Mouse (Mus musculus) heart, adult 2 months (tissue): Measurements from ENCODE around the gene Wnt3a. TPM values are rescaled to one million over a fixed set of nuclear protein-coding genes. Genes with fewer than 3 reads are reported as not detected.
"Not testable (repeated sequence)": the region's sequence is repeated elsewhere in the genome, so short reads cannot be mapped to it uniquely, and the experiment has no call there.

Experiments used
- DNase-seq, 2 experiments: peaks; one replicate each; pipeline ENCODE4 v3.0.0; 2021
- H3K27ac ChIP-seq: fragments of 200-600 bp; 2 replicates; pipeline ENCODE4 v1.8.1; 2022
- H3K27me3 ChIP-seq: fragments of 200-500 bp; 2 replicates; pipeline ENCODE4 v1.6.1; 2012; ENCODE audit warnings: mild to moderate bottlenecking, low read length, inconsistent platforms, mixed read lengths; ENCODE audit not compliant: control insufficient read depth, insufficient read depth
- H3K36me3 ChIP-seq: fragments of 200-500 bp; 2 replicates; pipeline ENCODE4 v1.6.1; 2012; ENCODE audit warnings: low read length, inconsistent platforms; ENCODE audit not compliant: control insufficient read depth, insufficient read depth
- H3K4me1 ChIP-seq: fragments of 200-500 bp; 2 replicates; pipeline ENCODE4 v1.6.1; 2011; ENCODE audit warnings: low read length; ENCODE audit not compliant: control insufficient read depth, insufficient read depth
- H3K4me3 ChIP-seq: fragments of 200-600 bp; 2 replicates; pipeline ENCODE4 v1.8.1; 2022
- H3K79me2 ChIP-seq: fragments of 200-500 bp; replicated peaks from 2 replicates; pipeline ENCODE4 v1.6.1; 2012; ENCODE audit warnings: mild to moderate bottlenecking, inconsistent platforms, low read length, moderate library complexity, mixed read lengths; ENCODE audit not compliant: control insufficient read depth, insufficient read depth
- H3K9ac ChIP-seq: fragments of 200-500 bp; 2 replicates; pipeline ENCODE4 v1.6.1; 2012; ENCODE audit warnings: low read depth, mild to moderate bottlenecking, control low read depth, inconsistent platforms, low read length, mixed read lengths
- CTCF ChIP-seq: fragments of 200-600 bp; IDR thresholded peaks from 2 replicates; pipeline ENCODE4 v1.8.1; 2022; ENCODE audit warnings: antibody characterized with exemption, mild to moderate bottlenecking, moderate library complexity
- EP300 ChIP-seq: fragments of 200-500 bp; IDR thresholded peaks from 2 replicates; pipeline ENCODE4 v1.6.1; 2011; ENCODE audit warnings: low read depth, low read length, control low read depth; ENCODE audit not compliant: insufficient read depth
- POLR2A ChIP-seq: fragments of 200-500 bp; IDR thresholded peaks from 2 replicates; pipeline ENCODE4 v1.6.1; 2011; ENCODE audit warnings: mild to moderate bottlenecking, low read depth, low read length, control low read depth; ENCODE audit not compliant: insufficient read depth
- WGBS: fragments of 180-500 bp; shearing (Covaris S2); methylation state at CpG from one replicate; pipeline ENCODE4 v1.1.7; 2018; 5-methylcytosine and 5-hydroxymethylcytosine counted together
- intact Hi-C: fragments of 180-260 bp; cut with DNase I; formaldehyde crosslinking; loops from one replicate; pipeline ENCODE4 v1.15.1; 2025
- polyA plus RNA-seq: library from polyadenylated mRNA; depleted of rRNA; stranded (reverse); fragments of >200 nt; gene quantifications from 2 replicates; pipeline ENCODE4 v1.2.3, GENCODE M21; 2012
- total RNA-seq, 2 experiments: library from RNA; stranded (reverse); gene quantifications; 2 replicates each; pipeline ENCODE4 v1.2.3; 2021

The Wnt3a gene
- total and polyA plus RNA-seq, 3 experiments, result not detected

- H3K36me3 ChIP-seq, result no peaks in the 10 kb centered on the region
- H3K79me2 ChIP-seq, result no peaks in the 10 kb centered on the region
- H3K27ac ChIP-seq, result peak within 1 kb of the TSS; percentile 68
- WGBS, result 5% methylated on average over 103 of the region's 128 CpGs
- H3K9ac ChIP-seq, result peak within 1 kb of the TSS; percentile 89
- no peaks in the 10 kb centered on the region for H3K27me3 ChIP-seq
- DNase-seq, result peak; percentile 85 to 87
- peak within 1 kb of the TSS; percentile 63 for H3K4me3 ChIP-seq
- intact Hi-C loops, result loop anchor here (5.0 kb wide), 2 partner anchors 61 to 261 kb away; no protein-coding TSS in a partner anchor
- H3K4me1 ChIP-seq, result peaks cover 2% of the 10 kb centered on the region; the same call in 1 of the 2 replicates
- TF ChIP-seq CTCF (0 out of 2 replicates have a peak, but pooled peaks have one; percentile 16), POLR2A (peak; percentile 50; the same call in 1 of the 2 replicates), EP300 (no peak)
Observed at GRCm38 (mm10) chr11:59306461-59307421, 16.2 kb upstream of the Wnt3a start, which contains the start of gene Wnt9a. TSS of gene Wnt9a (plus strand) at chr11:59306928.

GRCm38 (mm10) chr11:59305821-59306215 is 15.3 kb upstream of the Wnt3a start:
- WGBS, result 13% methylated on average over 10 of the region's 10 CpGs
- no peak for TF ChIP-seq EP300
- no peak for TF ChIP-seq CTCF
- no peak for TF ChIP-seq POLR2A
- Histone ChIP-seq H3K4me1 (peaks cover 2% of the 10 kb centered on the region; the same call in 1 of the 2 replicates), H3K4me3 (no peak overlapping the region; the same call in 1 of the 2 replicates), H3K79me2 (no peaks in the 10 kb centered on the region), H3K27me3 (no peaks in the 10 kb centered on the region), H3K9ac (no peak overlapping the region), H3K27ac (no peak overlapping the region), H3K36me3 (no peaks in the 10 kb centered on the region)
- intact Hi-C loops, result loop anchor here (5.0 kb wide), 2 partner anchors 61 to 261 kb away; no protein-coding TSS in a partner anchor
- no peak for DNase-seq

- no peak for DNase-seq
- WGBS, result 43% methylated on average over 22 of the region's 22 CpGs
- intact Hi-C loops, result loop anchor here (5.0 kb wide), 2 partner anchors 62 to 262 kb away; no protein-coding TSS in a partner anchor
- no peaks in the 10 kb centered on the region for H3K27me3 ChIP-seq
- no peaks in the 10 kb centered on the region for H3K36me3 ChIP-seq
- no peak overlapping the region for H3K27ac ChIP-seq
- H3K79me2 ChIP-seq, result no peaks in the 10 kb centered on the region
- TF ChIP-seq CTCF (no peak), EP300 (no peak), POLR2A (no peak)
- H3K4me3 ChIP-seq, result no peak overlapping the region
- H3K4me1 ChIP-seq, result peaks cover 2% of the 10 kb centered on the region; the same call in 1 of the 2 replicates
- no peak overlapping the region for H3K9ac ChIP-seq
Observed at GRCm38 (mm10) chr11:59305008-59305820, 14.7 kb upstream of the Wnt3a start.

GRCm38 (mm10) chr11:59302700-59303569 is 12.4 kb upstream of the Wnt3a start:
- peak; percentile 85 for DNase-seq
- Histone ChIP-seq H3K27me3 (0 out of 2 replicates have a peak, but pooled peaks cover 1% of the 10 kb centered on the region), H3K79me2 (no peaks in the 10 kb centered on the region), H3K4me3 (no peak overlapping the region), H3K4me1 (no peaks in the 10 kb centered on the region; the same call in 1 of the 2 replicates), H3K9ac (no peak overlapping the region), H3K36me3 (no peaks in the 10 kb centered on the region), H3K27ac (no peak overlapping the region)
- WGBS, result 40% methylated on average over 10 of the region's 10 CpGs
- intact Hi-C loops, result loop anchor here (1.0 to 5.0 kb wide), 2 partner anchors 180 to 309 kb away; no protein-coding TSS in a partner anchor
- TF ChIP-seq CTCF, result peak; percentile 76
- no peak for TF ChIP-seq POLR2A
- TF ChIP-seq EP300, result peak; percentile 80

GRCm38 (mm10) chr11:59301053-59301452 is 10.5 kb upstream of the Wnt3a start:
- DNase-seq, H3K4me1 ChIP-seq, H3K27me3 ChIP-seq, H3K79me2 ChIP-seq, H3K36me3 ChIP-seq, H3K4me3 ChIP-seq, H3K9ac ChIP-seq, H3K27ac ChIP-seq: not testable (repeated sequence)
- intact Hi-C loops, result loop anchor here (5.0 kb wide), 1 partner anchor 311 kb away; no protein-coding TSS in a partner anchor
- WGBS, result 43% methylated on average over 2 of the region's 2 CpGs
